Mouse (Mus musculus): Measurements from ENCODE around the gene Phc1. TPM values are rescaled to one million over a fixed set of nuclear protein-coding genes. Genes with fewer than 3 reads are reported as not detected.
A peak's percentile ranks its signal among the peaks of the same experiment; 100 is the strongest.
"Not testable (repeated sequence)": the region's sequence is repeated elsewhere in the genome, so short reads cannot be mapped to it uniquely, and the experiment has no call there.

Phc1 gene
- polyA plus RNA-seq (2014; fragmentation: Nextera tagmentation; extraction: Ambion mirVana): 30.6 and 34.0 TPM in 2 replicates

DNA sequence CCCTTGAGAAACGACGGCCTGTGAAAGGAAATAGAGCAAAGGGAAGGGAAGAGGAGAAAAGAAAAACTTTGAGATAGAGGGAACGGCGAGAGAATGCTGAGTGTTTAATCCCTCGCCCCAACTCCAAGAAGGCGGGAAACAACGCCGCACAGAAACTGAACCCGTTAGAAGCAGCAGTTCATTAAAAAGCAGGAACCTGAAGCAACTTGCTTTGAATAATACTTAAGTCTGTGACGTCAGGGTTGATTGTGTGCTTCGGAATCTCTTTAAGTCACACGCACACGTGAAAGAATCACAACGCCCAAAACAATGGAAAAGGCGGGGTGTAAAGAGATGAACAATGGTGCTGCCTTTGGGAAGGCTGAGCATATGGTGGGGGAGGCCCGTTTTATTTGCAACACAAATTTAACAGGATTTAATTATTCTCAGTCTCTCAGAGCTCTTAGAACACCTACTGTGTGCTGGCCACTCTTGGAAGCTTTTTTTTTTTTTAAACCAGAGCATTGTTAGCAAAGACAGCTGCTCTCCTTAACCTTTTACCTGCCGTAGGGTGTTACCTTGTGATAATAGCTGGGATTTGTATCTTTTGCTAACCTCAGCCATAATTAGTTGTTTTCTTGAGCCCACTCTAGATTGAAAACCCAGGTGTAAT is at the start of gene Phc1:
Gene Phc1, minus strand, starts transcription at position 213 of the 652 bp plus-strand sequence.
- H3K36me3 ChIP-seq (ENCODE audit: control insufficient read depth, insufficient read depth, low read length): peaks cover 9% of the 10 kb centered on the region
- WGBS: under 1% methylated on average over 17 of the region's 17 CpGs

DNA sequence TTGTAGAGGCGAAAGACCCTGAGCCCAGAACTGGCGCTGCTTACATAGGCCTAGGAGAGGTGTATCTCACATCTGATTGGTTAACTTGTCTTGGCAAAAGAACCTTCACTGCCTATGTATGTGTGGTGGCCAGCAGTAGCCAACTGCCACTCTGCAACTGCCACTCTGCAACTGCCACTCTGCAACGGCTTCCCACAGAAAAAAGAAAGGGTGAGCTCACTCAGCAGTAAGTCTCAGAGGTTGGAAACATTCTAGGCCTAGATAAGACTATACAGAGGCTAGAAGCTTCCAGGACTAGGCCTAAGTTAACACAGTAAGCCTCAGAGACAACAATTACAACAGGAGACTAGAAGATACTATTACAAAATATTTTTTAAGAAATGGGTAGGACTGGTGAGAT is 49.6 kb upstream of the Phc1 start:
- H3K27ac ChIP-seq (ENCODE audit: low read depth, low read length); H3K4me1 ChIP-seq (ENCODE audit: control insufficient read depth, insufficient read depth, low read length); H3K27me3 ChIP-seq (replicated peaks; ENCODE audit: control insufficient read depth, insufficient read depth, low read length); H3K9me3 ChIP-seq (replicated peaks; ENCODE audit: control insufficient read depth, low read length); H3K4me3 ChIP-seq (ENCODE audit: low read depth, low read length); H3K4me2 ChIP-seq (ENCODE audit: low read length); ATAC-seq; H3K36me3 ChIP-seq (ENCODE audit: control insufficient read depth, insufficient read depth, low read length); H3K9ac ChIP-seq (ENCODE audit: low read length); DNase-seq (ENCODE audit: low spot score): not testable (repeated sequence)
- WGBS: 38% methylated on average over 3 of the region's 3 CpGs

More for the DNA sequence above, at the start of gene Phc1:
- Histone ChIP-seq H3K27me3 (replicated peaks; ENCODE audit: control insufficient read depth, insufficient read depth, low read length) (no peaks in the 10 kb centered on the region), H3K27ac (ENCODE audit: low read depth, low read length) (peak within 1 kb of the TSS; percentile 93), H3K4me1 (ENCODE audit: control insufficient read depth, insufficient read depth, low read length) (peaks cover 17% of the 10 kb centered on the region), H3K9ac (ENCODE audit: low read length) (peak within 1 kb of the TSS; percentile 79), H3K4me3 (ENCODE audit: low read depth, low read length) (peak within 1 kb of the TSS; percentile 68), H3K4me2 (ENCODE audit: low read length) (peak within 1 kb of the TSS; percentile 72), H3K9me3 (replicated peaks; ENCODE audit: control insufficient read depth, low read length) (no peaks in the 10 kb centered on the region)
- DNase-seq (ENCODE audit: low spot score) (peak; percentile 89), ATAC-seq (peak; percentile 57)

DNA sequence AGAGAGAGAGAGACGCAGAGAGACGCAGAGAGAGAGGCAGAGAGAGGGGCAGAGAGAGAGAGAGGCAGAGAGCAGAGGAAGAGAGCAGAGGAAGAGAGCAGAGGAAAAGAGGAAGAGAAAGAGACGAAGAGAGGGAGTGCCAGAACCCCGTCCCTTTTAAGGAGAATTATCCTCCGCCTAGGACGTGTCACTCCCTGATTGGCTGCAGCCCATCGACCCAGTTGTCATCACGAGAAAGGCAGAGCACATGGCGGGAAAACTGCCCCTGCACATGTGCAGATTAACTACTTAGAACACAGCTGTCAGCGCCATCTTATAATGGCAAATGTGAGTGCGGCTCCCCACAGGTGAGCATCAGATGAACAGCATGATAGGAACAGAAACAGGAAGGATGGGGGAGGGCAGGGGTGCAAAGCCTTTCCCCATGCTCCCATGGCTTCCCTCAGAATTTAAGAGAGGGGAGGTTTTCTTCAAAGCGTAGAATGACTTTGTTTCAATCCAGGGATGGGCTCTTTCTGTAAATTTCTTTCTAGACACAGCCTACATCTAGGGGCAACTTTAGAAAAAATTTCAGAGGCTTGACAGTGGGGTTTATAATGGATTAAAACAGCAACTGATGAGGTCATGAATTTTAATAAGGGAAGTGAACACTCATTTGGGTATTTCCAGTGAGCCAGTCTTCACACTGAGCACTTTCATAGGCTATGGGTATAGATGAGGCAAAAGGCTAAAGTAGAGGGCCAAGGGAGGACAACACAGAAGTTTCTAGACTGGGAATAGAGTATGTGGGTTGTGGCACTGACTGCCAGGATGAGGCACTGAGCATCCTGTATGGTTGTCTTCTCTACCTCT is 47.0 kb upstream of the Phc1 start:
- H3K27ac ChIP-seq (ENCODE audit: low read depth, low read length); ATAC-seq; DNase-seq (ENCODE audit: low spot score); H3K9me3 ChIP-seq (replicated peaks; ENCODE audit: control insufficient read depth, low read length); H3K9ac ChIP-seq (ENCODE audit: low read length); H3K4me3 ChIP-seq (ENCODE audit: low read depth, low read length); H3K27me3 ChIP-seq (replicated peaks; ENCODE audit: control insufficient read depth, insufficient read depth, low read length); H3K4me2 ChIP-seq (ENCODE audit: low read length); H3K36me3 ChIP-seq (ENCODE audit: control insufficient read depth, insufficient read depth, low read length); H3K4me1 ChIP-seq (ENCODE audit: control insufficient read depth, insufficient read depth, low read length): not testable (repeated sequence)
- 93% methylated on average over 12 of the region's 12 CpGs for WGBS

DNA sequence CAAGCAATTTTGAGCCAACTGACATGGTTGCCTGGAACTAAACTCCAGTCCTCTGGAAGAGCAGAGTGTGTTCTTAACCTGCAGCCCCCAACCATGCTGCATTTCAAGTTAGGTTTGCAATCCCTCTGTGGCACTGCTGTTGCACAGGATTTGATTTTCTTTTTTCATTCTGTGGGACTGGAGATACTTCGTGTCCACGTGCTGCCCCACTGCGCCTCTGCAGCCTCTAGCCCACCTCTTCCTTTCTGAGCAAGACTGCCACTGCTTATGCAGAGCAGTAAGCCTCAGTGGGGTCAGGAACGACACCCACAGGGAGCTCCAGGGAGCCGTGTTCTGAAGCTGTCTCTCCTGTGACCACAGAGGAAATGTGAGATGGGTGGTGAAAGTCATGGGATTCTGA is 45.4 kb upstream of the Phc1 start:
- H3K27ac ChIP-seq (ENCODE audit: low read depth, low read length): no peak overlapping the region
- DNase-seq (ENCODE audit: low spot score) (no peak), ATAC-seq (no peak)
- H3K4me2 ChIP-seq (ENCODE audit: low read length): no peak overlapping the region
- H3K9me3 ChIP-seq (replicated peaks; ENCODE audit: control insufficient read depth, low read length): no peaks in the 10 kb centered on the region
- no peak overlapping the region for H3K9ac ChIP-seq (ENCODE audit: low read length)
- H3K36me3 ChIP-seq (ENCODE audit: control insufficient read depth, insufficient read depth, low read length): no peaks in the 10 kb centered on the region
- no peaks in the 10 kb centered on the region for H3K27me3 ChIP-seq (replicated peaks; ENCODE audit: control insufficient read depth, insufficient read depth, low read length)
- no peak overlapping the region for H3K4me3 ChIP-seq (ENCODE audit: low read depth, low read length)
- 81% methylated on average over 5 of the region's 5 CpGs for WGBS
- no peaks in the 10 kb centered on the region for H3K4me1 ChIP-seq (ENCODE audit: control insufficient read depth, insufficient read depth, low read length)

DNA sequence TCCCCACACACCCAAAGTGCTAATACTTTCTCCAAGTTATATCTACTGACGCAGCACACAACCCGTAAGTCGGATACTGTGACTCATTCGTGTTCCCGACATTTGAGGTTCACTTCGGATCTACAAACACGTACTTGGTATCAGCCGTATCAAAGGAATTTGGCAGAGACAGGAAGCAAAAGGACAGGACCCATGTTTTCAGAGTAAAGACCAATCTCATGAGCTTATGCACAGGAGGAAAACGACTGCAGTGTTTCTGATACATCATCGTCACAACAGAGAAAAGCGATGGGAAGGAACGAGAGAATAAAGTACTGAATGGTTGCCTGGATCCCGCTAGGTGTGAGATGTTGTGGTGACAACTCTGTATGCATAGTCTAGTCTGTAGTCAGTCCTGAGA is 44.5 kb upstream of the Phc1 start:
- ATAC-seq: no peak

DNA sequence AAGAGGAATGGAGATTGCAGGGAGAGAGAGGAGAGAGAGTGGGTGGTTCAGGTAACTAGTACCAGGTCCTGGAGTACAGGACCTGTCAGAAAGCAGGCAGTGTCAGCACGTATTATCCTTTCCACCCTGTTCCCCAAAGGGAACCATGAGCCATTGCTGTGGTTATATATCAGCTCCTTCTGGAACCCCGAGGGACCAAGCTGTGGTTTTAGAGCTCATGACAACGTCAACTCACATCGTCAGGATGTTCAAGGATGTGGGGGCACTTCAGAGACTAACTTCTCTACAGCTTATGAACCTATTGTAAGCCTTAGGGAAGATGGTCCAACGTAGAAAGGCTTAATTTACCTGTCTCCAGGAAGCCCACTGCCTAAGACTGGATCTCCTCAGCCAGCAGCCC is 42.9 kb upstream of the Phc1 start:
- Histone ChIP-seq H3K4me3 (ENCODE audit: low read depth, low read length) (no peak overlapping the region), H3K9me3 (replicated peaks; ENCODE audit: control insufficient read depth, low read length) (no peaks in the 10 kb centered on the region), H3K27ac (ENCODE audit: low read depth, low read length) (no peak overlapping the region), H3K4me1 (ENCODE audit: control insufficient read depth, insufficient read depth, low read length) (no peaks in the 10 kb centered on the region), H3K27me3 (replicated peaks; ENCODE audit: control insufficient read depth, insufficient read depth, low read length) (no peaks in the 10 kb centered on the region), H3K4me2 (ENCODE audit: low read length) (no peak overlapping the region), H3K36me3 (ENCODE audit: control insufficient read depth, insufficient read depth, low read length) (no peaks in the 10 kb centered on the region), H3K9ac (ENCODE audit: low read length) (no peak overlapping the region)
- WGBS: 81% methylated on average over 5 of the region's 5 CpGs
- ATAC-seq (no peak), DNase-seq (ENCODE audit: low spot score) (no peak)

More for the DNA sequence above, 44.5 kb upstream of the Phc1 start:
- Histone ChIP-seq H3K9me3 (replicated peaks; ENCODE audit: control insufficient read depth, low read length) (no peaks in the 10 kb centered on the region), H3K4me2 (ENCODE audit: low read length) (no peak overlapping the region), H3K36me3 (ENCODE audit: control insufficient read depth, insufficient read depth, low read length) (no peaks in the 10 kb centered on the region), H3K4me1 (ENCODE audit: control insufficient read depth, insufficient read depth, low read length) (no peaks in the 10 kb centered on the region), H3K27me3 (replicated peaks; ENCODE audit: control insufficient read depth, insufficient read depth, low read length) (no peaks in the 10 kb centered on the region), H3K9ac (ENCODE audit: low read length) (no peak overlapping the region), H3K27ac (ENCODE audit: low read depth, low read length) (no peak overlapping the region), H3K4me3 (ENCODE audit: low read depth, low read length) (no peak overlapping the region)
- no peak for DNase-seq (ENCODE audit: low spot score)
- WGBS: 92% methylated on average over 13 of the region's 13 CpGs

DNA sequence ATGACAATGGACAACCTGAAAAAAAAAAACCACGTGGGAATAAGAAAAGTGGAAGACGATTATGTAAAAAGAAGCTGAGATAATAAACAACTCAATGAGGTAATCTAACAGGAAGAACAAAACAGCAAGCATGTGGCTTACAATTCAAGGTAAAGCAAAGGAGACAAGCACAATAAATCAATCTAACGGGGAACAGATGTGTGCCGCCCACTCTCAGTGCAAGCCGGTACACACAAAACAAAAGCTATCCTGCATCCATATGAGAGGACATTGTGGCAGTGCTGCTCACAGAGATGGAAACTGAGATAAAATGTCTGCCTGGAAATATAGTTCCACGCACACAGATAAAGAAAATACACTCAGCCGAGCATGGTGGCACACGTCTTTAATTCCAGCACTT is 41.7 kb upstream of the Phc1 start:
- H3K9ac ChIP-seq (ENCODE audit: low read length): no peak overlapping the region
- H3K4me2 ChIP-seq (ENCODE audit: low read length): no peak overlapping the region
- no peak overlapping the region for H3K4me3 ChIP-seq (ENCODE audit: low read depth, low read length)
- no peaks in the 10 kb centered on the region for H3K9me3 ChIP-seq (replicated peaks; ENCODE audit: control insufficient read depth, low read length)
- 77% methylated on average over 8 of the region's 8 CpGs for WGBS
- no peaks in the 10 kb centered on the region for H3K27me3 ChIP-seq (replicated peaks; ENCODE audit: control insufficient read depth, insufficient read depth, low read length)
- ATAC-seq (no peak), DNase-seq (ENCODE audit: low spot score) (no peak)
- H3K27ac ChIP-seq (ENCODE audit: low read depth, low read length): no peak overlapping the region
- no peaks in the 10 kb centered on the region for H3K36me3 ChIP-seq (ENCODE audit: control insufficient read depth, insufficient read depth, low read length)
- no peaks in the 10 kb centered on the region for H3K4me1 ChIP-seq (ENCODE audit: control insufficient read depth, insufficient read depth, low read length)

DNA sequence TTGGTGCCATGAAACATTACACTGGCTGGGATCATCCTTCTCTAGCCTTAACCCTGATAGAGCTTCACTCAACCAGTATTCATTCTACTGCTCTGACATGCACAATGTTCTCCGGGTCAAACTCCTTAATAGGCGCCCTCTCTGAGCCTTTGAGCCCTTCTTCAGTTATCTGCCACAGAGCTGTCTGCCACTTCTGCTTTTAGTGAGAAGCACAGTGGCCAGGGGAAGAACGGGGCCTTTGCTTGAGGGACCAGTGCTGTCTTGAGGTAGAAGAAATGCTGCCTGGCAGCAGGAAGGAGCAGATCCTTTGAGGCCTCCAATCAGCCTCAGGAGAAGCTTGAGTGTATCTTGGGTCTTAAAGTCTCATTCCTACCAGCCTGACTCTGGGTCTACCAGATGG is 27.9 kb upstream of the Phc1 start:
- DNase-seq (ENCODE audit: low spot score) (no peak), ATAC-seq (no peak)
- H3K36me3 ChIP-seq (ENCODE audit: control insufficient read depth, insufficient read depth, low read length): no peaks in the 10 kb centered on the region
- H3K4me3 ChIP-seq (ENCODE audit: low read depth, low read length): no peak overlapping the region
- no peak overlapping the region for H3K9ac ChIP-seq (ENCODE audit: low read length)
- H3K9me3 ChIP-seq (replicated peaks; ENCODE audit: control insufficient read depth, low read length): no peaks in the 10 kb centered on the region
- no peaks in the 10 kb centered on the region for H3K4me1 ChIP-seq (ENCODE audit: control insufficient read depth, insufficient read depth, low read length)
- no peak overlapping the region for H3K4me2 ChIP-seq (ENCODE audit: low read length)
- no peak overlapping the region for H3K27ac ChIP-seq (ENCODE audit: low read depth, low read length)
- H3K27me3 ChIP-seq (replicated peaks; ENCODE audit: control insufficient read depth, insufficient read depth, low read length): no peaks in the 10 kb centered on the region
- 93% methylated on average over 3 of the region's 3 CpGs for WGBS

DNA sequence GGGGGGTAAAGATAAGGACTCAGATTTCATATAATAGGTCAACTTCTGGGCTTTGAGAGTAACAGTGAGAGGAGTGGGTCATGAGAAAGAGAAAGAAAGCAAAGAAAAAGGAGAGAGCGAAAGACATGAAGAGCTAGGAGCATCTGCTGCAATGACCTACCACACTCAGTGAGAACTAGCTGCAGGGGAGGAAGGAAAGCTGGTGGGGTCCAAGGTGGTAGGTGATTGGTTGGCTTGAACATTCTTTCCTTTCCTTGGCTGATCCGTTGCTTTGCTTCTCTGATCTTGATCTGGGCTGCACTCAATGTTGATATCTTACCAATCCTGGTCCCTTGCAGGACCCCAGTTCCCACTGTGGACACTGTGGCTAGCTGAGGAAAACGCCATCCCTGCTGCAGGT is 26.6 kb upstream of the Phc1 start:
- ATAC-seq (no peak), DNase-seq (ENCODE audit: low spot score) (no peak)
- H3K36me3 ChIP-seq (ENCODE audit: control insufficient read depth, insufficient read depth, low read length): no peaks in the 10 kb centered on the region
- H3K4me1 ChIP-seq (ENCODE audit: control insufficient read depth, insufficient read depth, low read length): no peaks in the 10 kb centered on the region
- no peaks in the 10 kb centered on the region for H3K9me3 ChIP-seq (replicated peaks; ENCODE audit: control insufficient read depth, low read length)
- no peak overlapping the region for H3K27ac ChIP-seq (ENCODE audit: low read depth, low read length)
- no peak overlapping the region for H3K9ac ChIP-seq (ENCODE audit: low read length)
- no peak overlapping the region for H3K4me3 ChIP-seq (ENCODE audit: low read depth, low read length)
- H3K27me3 ChIP-seq (replicated peaks; ENCODE audit: control insufficient read depth, insufficient read depth, low read length): no peaks in the 10 kb centered on the region
- 47% methylated on average over 3 of the region's 3 CpGs for WGBS
- no peak overlapping the region for H3K4me2 ChIP-seq (ENCODE audit: low read length)
